Mouse (Mus musculus) hematopoietic stem cell, adult 5-6 weeks (primary cell): ENCODE measurements at regions not wholly inside any gene's neighbourhood (a gene's known extent, or its start where the extent isn't known, plus 50 kb on each side); places are given as distances from the start of the nearest gene placed in this dataset.

Experiments
- ATAC-seq, 2 experiments: fragments of 125-278 bp in 1 of 2; replicated peaks in 1 of 2; 2 replicates each; pipeline ENCODE4 v1.8.0; 2016 to 2017; ENCODE audit warnings: inconsistent platforms in 2 of 2, mild to moderate bottlenecking in 2 of 2, moderate number of reproducible peaks in 2 of 2, low read depth in 1 of 2, moderate TSS enrichment in 1 of 2; ENCODE audit not compliant: low FRiP score in 2 of 2, poor library complexity in 2 of 2, severe bottlenecking in 2 of 2, insufficient read depth in 1 of 2, low TSS enrichment in 1 of 2

DNA sequence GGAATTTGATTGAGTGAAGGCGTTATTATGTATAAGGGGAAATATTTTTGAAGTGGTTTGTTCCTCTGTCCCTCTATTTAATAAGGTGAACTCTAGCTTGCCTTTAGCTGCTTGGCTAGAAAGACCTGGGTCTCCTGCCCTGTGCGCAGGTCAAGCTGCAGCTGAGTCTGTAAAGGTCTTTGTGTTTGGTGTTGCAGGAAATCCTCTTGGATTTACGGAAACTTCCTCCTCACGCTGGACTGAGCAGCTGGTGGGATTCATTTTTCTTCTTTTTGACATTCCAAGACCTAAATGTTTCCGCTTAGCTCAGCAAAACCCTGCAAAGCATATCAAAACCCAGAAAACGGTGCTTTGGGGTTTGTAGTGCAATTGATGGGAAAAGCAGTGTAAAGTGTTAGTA lies 402.2 kb upstream of the Mmadhc start:
- no peak for ATAC-seq

- ATAC-seq, result no peak
Observed at GRCm38 (mm10) chr2:50696575-50696974, 400.0 kb upstream of the Mmadhc start.

DNA sequence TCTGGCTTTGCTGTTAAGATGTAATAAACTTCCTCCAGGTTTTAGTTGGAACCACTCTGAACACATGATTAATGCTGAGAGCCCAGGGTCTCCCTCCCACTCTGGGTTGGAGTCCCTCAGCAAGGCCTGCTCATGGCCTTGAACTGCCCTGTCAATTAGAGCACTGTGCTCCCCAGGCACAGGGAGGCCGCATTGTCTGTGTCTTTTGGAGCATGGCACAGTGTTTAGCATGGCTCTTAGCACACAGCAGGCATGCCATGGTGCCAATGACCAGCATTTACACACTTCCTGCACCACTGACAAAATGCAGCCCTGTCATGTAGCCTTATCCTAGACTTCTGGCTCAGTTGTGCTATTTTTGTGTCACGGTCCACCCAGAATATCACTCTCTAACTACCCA lies 398.2 kb upstream of the Mmadhc start:
- no peak for ATAC-seq

GRCm38 (mm10) chr2:50693784-50694350 lies 397.3 kb upstream of the Mmadhc start:
- no peak for ATAC-seq

DNA sequence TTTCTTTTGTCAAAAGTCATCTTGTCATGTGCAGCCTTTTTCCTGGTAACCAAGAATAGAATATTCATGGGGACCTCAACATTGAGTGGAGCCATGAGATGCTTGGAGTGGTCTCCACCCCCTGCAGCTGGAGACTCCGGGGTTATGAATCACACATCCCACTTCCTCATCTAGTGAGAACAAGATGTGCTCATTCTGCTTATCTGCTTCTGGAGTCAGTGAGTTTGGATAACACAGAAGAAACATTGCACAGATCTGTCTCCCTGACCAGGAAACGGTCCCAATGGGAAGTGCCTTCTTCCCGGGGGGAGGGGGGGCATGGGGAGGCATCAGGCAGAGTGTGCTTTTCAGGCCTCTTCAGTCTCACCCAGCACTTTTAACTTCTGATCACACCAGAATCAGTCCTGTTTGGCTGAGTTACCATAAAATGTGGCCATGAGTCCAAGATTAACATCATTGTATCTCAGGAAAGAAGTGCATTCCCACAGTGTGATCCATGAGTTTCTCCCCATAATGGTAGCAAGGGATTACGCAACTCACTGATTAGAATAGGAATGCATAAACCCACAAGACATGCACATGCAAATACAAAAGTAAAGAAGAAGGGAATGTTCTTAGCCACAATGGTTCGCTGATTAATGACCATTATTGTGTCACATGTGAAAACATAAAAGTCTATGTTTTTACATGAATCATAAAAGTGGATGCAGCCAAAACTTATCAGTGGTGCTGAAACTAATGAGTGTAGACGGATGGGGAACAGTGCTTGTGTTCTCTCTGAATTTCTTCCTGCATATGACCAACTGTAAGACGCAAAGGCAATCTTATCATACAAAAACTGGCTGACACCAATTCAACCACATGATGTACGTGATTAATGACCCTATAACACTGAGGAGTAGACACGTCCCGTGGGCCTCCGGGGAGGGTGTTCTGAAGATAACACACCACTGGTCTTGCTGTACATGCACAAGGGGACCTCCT lies 393.8 kb upstream of the Mmadhc start:
- peak; percentile 12 to 48; a peak in 2 of 4 replicates for ATAC-seq

DNA sequence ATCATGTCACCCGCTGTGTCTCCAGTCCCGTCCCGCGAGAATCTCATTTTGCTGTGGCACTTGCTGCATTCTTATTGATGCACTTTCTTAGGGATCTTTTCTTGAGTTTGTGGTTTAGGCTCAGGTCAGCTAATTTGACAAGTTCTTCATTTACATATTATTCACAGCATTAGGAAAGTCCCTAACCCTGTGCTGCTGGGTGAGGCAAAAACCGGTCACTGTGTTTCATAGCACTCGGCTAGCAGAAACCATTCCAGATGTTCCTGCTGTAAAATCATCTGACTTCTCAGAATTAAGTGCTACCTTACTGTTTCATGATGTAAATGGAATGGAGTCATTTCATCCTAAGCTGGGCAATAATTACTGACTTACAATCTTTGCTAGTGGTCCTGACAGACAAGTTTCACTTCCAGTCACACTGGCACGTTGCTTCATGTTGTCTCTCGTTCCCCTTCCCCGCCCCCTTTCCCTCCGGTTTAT lies 391.1 kb upstream of the Mmadhc start:
- ATAC-seq, result no peak

GRCm38 (mm10) chr2:50687222-50687621 lies 390.6 kb upstream of the Mmadhc start:
- ATAC-seq, result peak in 1 of 2 experiments; percentile 25; a peak in 1 of 4 replicates

DNA sequence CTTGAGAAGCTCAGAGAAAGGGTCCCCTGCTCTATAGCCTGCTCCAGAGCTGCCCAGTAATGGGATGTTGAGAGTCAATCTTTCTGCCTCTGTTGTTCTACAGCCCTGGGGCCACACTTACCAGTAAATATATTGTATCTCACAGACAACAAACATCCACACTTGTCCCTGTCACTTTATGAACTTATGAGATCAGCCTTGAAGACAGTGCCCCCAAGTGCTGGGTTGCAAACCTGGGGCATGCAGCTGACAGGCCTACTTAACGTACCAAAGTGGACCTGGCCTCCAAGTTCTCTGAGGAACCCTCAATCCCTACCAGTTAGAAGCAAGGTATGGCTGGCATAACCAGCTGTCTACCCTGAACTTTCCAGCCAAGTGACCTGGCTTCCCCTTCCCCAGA lies 380.9 kb upstream of the Mmadhc start:
- no peak for ATAC-seq

GRCm38 (mm10) chr2:50675736-50676550 lies 379.3 kb upstream of the Mmadhc start:
- ATAC-seq, result peak; percentile 53 to 64; a peak in 3 of 4 replicates

GRCm38 (mm10) chr2:50674856-50675175 lies 378.2 kb upstream of the Mmadhc start:
- ATAC-seq, result no peak

- ATAC-seq, result no peak
Observed at GRCm38 (mm10) chr2:50674151-50674855, 377.7 kb upstream of the Mmadhc start.

- peak in 1 of 2 experiments; percentile 45; a peak in 1 of 4 replicates for ATAC-seq
Observed at GRCm38 (mm10) chr2:50669297-50669696, 372.7 kb upstream of the Mmadhc start.

DNA sequence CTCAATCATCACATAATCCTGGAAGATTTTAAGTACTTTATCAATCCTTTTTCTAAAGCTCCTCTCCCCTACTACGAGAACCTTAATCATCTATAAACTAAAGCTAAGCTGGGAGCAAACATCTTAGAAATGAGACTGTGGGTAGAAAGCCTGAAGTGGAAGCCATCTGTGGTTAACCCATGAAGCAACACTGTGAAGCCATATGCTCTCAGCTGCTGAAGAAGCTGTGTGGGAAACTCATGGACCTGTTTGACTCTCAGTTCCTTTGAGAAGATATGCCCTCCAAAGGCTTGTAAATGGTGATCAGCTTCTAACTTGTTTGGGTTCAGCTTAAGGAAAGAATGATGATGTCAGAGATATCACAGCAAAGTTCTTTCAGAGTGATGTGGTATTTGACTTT lies 372.2 kb upstream of the Mmadhc start:
- ATAC-seq, result peak in 1 of 2 experiments; percentile 42; a peak in 1 of 4 replicates

GRCm38 (mm10) chr2:50667180-50667579 lies 370.6 kb upstream of the Mmadhc start:
- no peak for ATAC-seq

GRCm38 (mm10) chr2:50662504-50662903 lies 365.9 kb upstream of the Mmadhc start:
- ATAC-seq, result no peak

DNA sequence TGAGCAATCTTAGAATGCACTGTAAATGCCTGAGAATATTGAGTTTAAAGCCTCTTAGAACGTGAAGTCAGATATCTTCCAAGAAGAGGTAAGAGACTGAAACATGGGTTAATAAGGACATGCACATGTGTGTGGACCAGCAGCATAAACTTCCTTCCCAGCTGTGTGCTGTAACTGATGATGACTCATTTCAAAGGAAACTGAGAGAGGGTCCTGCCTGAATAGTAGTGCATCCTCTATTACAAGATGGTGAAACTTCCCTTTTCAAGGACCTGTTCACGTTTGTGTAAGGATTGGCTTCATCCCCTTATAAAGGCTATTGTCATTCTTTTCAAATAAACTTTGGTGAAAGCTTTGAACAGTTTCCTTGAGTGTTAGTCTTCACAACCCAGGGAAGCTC lies 363.4 kb upstream of the Mmadhc start:
- no peak for ATAC-seq

GRCm38 (mm10) chr2:50657826-50658225 lies 361.2 kb upstream of the Mmadhc start:
- no peak for ATAC-seq
